7 mouse cellular contexts compared by ENCODE assay signal in the genomic region with DNA sequence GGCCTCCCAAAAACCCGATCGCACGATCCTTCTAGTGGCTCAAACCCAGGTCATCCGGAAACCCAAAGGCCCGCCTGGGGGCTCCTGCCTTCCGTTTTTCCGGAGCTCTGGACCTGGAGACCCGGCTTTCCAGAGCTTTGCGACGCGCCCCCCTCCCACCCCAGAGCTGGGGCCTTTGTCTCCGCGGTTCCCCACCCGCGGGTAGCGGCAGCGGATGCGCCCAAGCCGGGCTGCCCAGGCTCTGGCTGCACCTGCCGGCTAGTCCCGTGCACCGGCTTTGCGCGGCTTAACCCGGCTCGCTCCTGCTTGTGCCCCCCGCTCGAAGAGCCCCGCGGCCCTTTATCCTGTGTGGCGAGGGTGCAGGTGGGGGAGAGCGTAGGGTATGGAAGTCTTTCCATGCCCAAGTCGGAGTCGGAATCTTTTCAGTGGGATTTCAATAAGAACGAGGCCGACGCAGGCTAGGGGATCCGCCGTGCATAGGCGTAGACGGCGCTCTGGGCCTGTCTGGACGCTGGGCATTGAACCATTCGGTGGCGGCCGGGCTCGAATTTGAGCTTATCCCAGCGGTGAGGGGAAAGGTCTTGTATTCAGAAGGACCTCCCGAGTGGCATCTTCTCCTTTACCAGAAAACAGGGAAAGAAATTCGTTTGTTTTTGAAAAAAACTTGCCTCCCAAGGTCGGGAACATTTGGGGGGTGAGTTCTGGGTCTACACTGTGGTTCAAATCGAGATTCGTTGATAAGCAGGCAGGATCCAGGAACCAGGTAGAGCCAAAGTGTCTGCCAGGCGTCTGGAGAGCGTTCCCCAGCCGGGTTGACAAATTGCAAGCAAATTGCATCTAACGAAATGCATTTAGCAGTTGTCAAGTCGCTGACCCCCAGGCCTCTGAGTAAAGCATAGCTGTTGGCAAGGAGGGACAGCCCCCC. TPM values are rescaled to one million over a fixed set of nuclear protein-coding genes. Genes with fewer than 3 reads are reported as not detected.
DNase-seq lines count a peak whose midpoint lies in the region; ATAC-seq and TF ChIP-seq lines count a peak whose summit lies in the region.

No protein-coding gene starts in this region.

- TF ChIP-seq CTCF in testis, adult 2 months (IDR thresholded peaks at IDR 0.05; ENCODE audit: control insufficient read depth, insufficient read depth, insufficient replicate concordance, low read depth, low read length), result no peak

- H3K4me1 ChIP-seq in testis, adult 2 months (ENCODE audit: control insufficient read depth, insufficient read depth, low read length), result peaks cover 62% of the 10 kb centered on the region
- peaks cover 64% of the 10 kb centered on the region for H3K4me1 ChIP-seq in forebrain, embryonic 10.5 days
- H3K4me1 ChIP-seq in kidney, embryonic 16.5 days (ENCODE audit: insufficient read depth, low read length), result peaks cover 45% of the 10 kb centered on the region
- peaks cover 49% of the 10 kb centered on the region for H3K4me1 ChIP-seq in neural tube, embryonic 12.5 days

- peak overlapping the region; percentile 79 for H3K4me2 ChIP-seq in kidney, embryonic 16.5 days (replicated peaks; ENCODE audit: low read depth, low read length)
- peak overlapping the region; percentile 58 for H3K4me2 ChIP-seq in neural tube, embryonic 12.5 days (replicated peaks)

- H3K27ac ChIP-seq in testis, adult 2 months (ENCODE audit: control insufficient read depth, insufficient read depth, low read depth, low read length), result no peak overlapping the region
- peak overlapping the region; percentile 48; the same call in 1 of the 2 replicates for H3K27ac ChIP-seq in forebrain, embryonic 10.5 days
- H3K27ac ChIP-seq in kidney, embryonic 16.5 days (ENCODE audit: low read length), result no peak overlapping the region
- no peak overlapping the region for H3K27ac ChIP-seq in neural tube, embryonic 12.5 days

- no peak for DNase-seq in testis, postnatal 10 days (ENCODE audit: low spot score)
- DNase-seq in forebrain, embryonic 10.5 days (ENCODE audit: extremely low spot score, low spot score), result peak; percentile 63
- no peak for DNase-seq in layer of hippocampus, adult 18-20 months (ENCODE audit: low spot score in 2 of 2)
- DNase-seq in testis, postnatal 14 days (ENCODE audit: low spot score), result no peak

- under 1% methylated on average over 58 of the region's 58 CpGs for WGBS in forebrain, embryonic 10.5 days
- WGBS in kidney, embryonic 16.5 days, result 1% methylated on average over 58 of the region's 58 CpGs
- under 1% methylated on average over 58 of the region's 58 CpGs for WGBS in neural tube, embryonic 12.5 days

- peak overlapping the region; percentile 46 for H3K4me3 ChIP-seq in testis, adult 2 months (ENCODE audit: control insufficient read depth, low read depth, low read length)
- H3K4me3 ChIP-seq in forebrain, embryonic 10.5 days, result peak overlapping the region; percentile 48
- H3K4me3 ChIP-seq in kidney, embryonic 16.5 days (ENCODE audit: low read length), result peak overlapping the region; percentile 44
- peak overlapping the region; percentile 27 for H3K4me3 ChIP-seq in neural tube, embryonic 12.5 days

- no peaks in the 10 kb centered on the region for H3K9me3 ChIP-seq in forebrain, embryonic 10.5 days
- H3K9me3 ChIP-seq in kidney, embryonic 16.5 days (ENCODE audit: low read length), result no peaks in the 10 kb centered on the region
- H3K9me3 ChIP-seq in neural tube, embryonic 12.5 days, result no peaks in the 10 kb centered on the region

- TF ChIP-seq POLR2A in testis, adult 2 months (IDR thresholded peaks at IDR 0.05; ENCODE audit: control insufficient read depth, low read depth, low read length), result no peak

- H3K9ac ChIP-seq in kidney, embryonic 16.5 days (replicated peaks; ENCODE audit: low read length), result peak overlapping the region; percentile 53
- peak overlapping the region; percentile 40; the same call in 1 of the 2 replicates for H3K9ac ChIP-seq in neural tube, embryonic 12.5 days

- no peaks in the 10 kb centered on the region for H3K36me3 ChIP-seq in testis, adult 2 months (ENCODE audit: control insufficient read depth, insufficient read depth, low read length)
- no peaks in the 10 kb centered on the region for H3K36me3 ChIP-seq in forebrain, embryonic 10.5 days (replicated peaks)
- no peaks in the 10 kb centered on the region for H3K36me3 ChIP-seq in kidney, embryonic 16.5 days (ENCODE audit: insufficient read depth, low read length)
- H3K36me3 ChIP-seq in neural tube, embryonic 12.5 days, result no peaks in the 10 kb centered on the region

- peaks cover 4% of the 10 kb centered on the region for H3K27me3 ChIP-seq in testis, adult 2 months (ENCODE audit: control insufficient read depth, insufficient read depth, low read length)
- H3K27me3 ChIP-seq in forebrain, embryonic 10.5 days (ENCODE audit: poor library complexity, severe bottlenecking), result peaks cover 100% of the 10 kb centered on the region
- H3K27me3 ChIP-seq in kidney, embryonic 16.5 days (ENCODE audit: insufficient read depth, low read length), result peaks cover 100% of the 10 kb centered on the region
- peaks cover 100% of the 10 kb centered on the region for H3K27me3 ChIP-seq in neural tube, embryonic 12.5 days (replicated peaks)

- no peak for ATAC-seq in kidney, embryonic 16.5 days (ENCODE audit: low FRiP score, low TSS enrichment)
- ATAC-seq in neural tube, embryonic 12.5 days (ENCODE audit: low FRiP score, low read depth), result no peak

RNA-seq across cellular contexts. Expression of a gene that starts 0.6 kb away (rescaled TPM):
- 44.7 and 54.1 TPM in 2 replicates for polyA plus RNA-seq in testis, adult 2 months (2012; rRNA removed)
- polyA plus RNA-seq in forebrain, embryonic 10.5 days (2016; fragmentation: Nextera tagmentation; extraction: Ambion mirVana), result 18.2 and 19.6 TPM in 2 replicates
- 66.3 and 68.9 TPM in 2 replicates for polyA plus RNA-seq in kidney, embryonic 16.5 days (2015; fragmentation: Nextera tagmentation; extraction: Ambion mirVana)
- polyA plus RNA-seq in neural tube, embryonic 12.5 days (2016; fragmentation: Nextera tagmentation; extraction: Ambion mirVana), result 9.0 and 13.7 TPM in 2 replicates
- 1 to 10 TPM; 5.0 to 5.9 TPM for total RNA-seq in layer of hippocampus, adult 18-20 months (2021)

RNA-seq across cellular contexts. Expression of a gene that starts 27.8 kb away (rescaled TPM):
- polyA plus RNA-seq in testis, adult 2 months (2012; rRNA removed), result 720 and 738 TPM in 2 replicates
- not detected in 2 replicates for polyA plus RNA-seq in forebrain, embryonic 10.5 days (2016; fragmentation: Nextera tagmentation; extraction: Ambion mirVana)
- polyA plus RNA-seq in kidney, embryonic 16.5 days (2015; fragmentation: Nextera tagmentation; extraction: Ambion mirVana), result not detected in 2 replicates
- not detected in 2 replicates for polyA plus RNA-seq in neural tube, embryonic 12.5 days (2016; fragmentation: Nextera tagmentation; extraction: Ambion mirVana)
- total RNA-seq in layer of hippocampus, adult 18-20 months (2021), result not detected

Comparison
In these comparisons a context has a peak if more than half of its experiments do, and no peak if none do; other contexts are left out.
1. RNA of a gene that starts 27.8 kb away (polyA plus RNA-seq): 720 to 738 TPM in testis, adult 2 months; not detected in forebrain, embryonic 10.5 days, not detected in kidney, embryonic 16.5 days and not detected in neural tube, embryonic 12.5 days; every median in the first group is over 100 times any median in the second.
2. Peak in every context shown above with its lines, with median percentiles within 50 percentile points of each other: H3K4me3 ChIP-seq.